Mouse (Mus musculus): ENCODE data around the gene Vkorc1l1.

Vkorc1l1 gene

DNA sequence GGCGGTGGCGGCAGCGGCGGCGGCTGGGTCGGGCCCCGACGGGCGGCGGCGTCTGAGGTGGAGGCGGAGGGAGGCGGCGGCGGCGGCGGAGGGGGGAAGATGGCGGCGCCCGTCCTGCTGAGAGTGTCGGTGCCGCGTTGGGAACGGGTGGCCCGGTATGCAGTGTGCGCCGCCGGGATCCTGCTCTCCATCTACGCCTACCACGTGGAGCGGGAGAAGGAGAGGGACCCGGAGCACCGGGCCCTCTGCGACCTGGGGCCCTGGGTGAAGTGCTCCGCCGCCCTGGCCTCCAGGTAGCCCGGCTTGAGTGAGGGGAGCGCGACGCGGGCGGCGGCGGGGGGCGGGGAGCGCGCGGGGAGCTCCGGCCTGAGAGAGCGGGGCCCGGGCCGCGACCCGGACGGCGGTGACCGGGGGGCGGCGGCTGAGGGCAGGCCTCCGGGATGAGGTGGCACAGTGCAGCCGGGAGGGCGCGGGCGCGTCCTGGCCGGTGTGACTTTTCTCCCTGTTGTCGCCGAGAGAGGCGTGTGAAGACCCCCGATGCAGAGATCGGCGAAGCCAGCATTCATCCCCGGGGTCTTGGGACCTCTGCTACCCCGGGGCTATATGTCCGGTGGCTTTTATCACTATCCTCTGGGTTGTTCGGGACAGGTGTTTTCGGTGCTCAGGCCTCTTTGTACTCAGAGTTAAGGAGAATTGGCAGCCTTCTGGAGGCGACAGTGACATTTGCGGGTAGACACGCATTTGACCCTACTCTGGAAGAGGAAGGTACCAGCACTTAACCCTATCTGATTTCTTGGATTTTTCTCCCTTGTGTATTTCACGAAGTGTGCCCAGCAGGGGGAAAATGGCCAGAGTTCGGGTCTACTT lies 536 bp downstream of the Vkorc1l1 start:
- DNase-seq: peak; percentile 45 to 72

DNA sequence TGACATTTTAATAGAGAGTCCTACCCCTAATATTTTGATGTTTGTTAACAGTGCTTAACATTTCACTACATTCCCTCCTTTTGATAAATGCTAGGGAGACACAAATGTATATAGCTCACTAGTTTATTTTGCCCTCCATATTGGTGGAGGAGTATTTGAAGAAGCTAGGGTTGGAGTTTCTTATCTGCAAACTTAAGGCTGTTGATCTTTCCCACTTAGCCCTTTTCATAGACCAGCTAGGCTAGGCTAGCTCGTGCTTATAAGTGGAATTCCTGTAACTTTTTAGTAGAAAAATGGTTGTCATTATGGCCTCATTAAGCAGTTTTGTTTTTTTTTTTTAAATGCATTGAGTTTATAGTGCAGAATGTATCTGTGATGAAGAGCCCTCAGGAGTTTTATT lies 1.6 kb downstream of the Vkorc1l1 start:
- no peak for DNase-seq

DNA sequence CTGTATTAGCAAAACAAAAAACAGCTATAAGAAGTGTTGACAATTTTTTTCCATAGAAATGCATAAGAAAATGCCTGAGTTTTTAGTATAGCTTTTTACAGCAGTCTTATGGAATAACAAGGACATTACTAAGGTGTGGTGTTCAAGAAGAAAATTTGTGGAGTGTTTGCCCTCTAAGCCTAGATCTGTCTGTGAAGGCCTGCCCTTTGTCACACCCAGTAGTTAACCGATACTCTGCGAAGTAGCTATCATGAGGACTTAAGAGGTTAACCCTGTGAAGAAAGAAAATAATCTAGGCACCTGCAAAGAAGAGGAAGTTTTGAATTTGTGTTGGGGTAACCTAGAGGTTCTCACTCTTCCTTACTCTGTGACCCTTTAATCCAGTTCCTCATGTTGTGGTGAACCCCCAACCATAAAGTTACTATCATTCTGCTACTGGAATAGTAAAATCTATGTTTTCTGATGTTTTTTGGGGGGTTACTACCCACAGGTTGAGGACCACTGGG lies 5.8 kb downstream of the Vkorc1l1 start:
- no peak for DNase-seq

DNA sequence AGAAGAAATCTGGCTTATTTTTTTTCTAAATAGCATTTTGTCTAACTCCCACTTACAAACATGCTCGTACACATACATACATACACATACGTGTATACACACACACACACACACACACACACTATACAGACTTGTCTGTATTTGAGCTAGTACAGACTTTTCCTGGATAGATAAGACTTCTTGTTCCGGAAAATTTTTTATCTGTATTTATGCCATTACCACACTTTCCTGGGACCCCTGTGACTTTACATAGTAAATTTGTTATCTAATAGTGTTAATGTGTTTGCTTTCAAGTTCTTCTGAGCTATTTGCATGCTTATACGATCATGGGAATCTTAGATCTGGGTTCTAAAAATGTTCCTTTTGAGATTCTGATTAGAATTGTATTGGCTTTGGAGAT lies 10.4 kb downstream of the Vkorc1l1 start:
- DNase-seq: no peak

DNA sequence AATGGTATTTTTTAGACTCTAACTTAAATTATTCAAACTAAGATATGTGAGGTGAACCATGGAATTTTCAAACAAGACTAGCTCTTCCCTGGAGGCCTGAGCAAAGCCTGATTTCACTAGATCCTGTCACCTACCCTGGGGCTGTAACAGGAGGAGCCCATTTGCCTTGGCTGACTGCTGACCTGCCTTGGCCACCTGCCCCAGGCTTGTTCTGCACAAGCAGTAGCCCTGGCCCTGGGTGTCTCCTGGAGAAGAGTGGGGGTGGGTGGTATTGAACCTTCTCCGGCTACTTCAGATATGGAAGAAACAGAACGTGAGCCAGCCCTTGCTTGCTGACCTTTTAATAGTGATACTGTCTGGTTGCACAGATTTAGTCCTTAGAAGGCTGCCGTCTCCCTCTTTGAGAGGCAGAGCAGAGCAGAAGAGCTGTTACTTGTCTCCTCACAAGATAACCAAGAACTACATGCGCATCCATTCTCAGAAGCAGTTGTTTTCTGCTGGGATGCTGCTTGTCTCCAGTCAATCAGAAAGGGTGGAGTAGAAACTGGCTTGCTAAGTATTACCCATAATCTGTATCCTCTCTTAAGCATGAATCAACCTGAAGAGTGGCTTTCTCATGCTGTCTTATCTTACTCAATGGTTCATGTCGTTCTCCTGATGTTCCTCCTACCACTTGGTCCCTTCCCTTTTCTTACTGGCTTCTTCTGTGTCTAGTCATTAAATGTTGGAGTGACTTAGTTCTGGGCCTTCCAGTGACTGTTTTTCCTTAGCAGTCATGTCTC lies 12.9 kb downstream of the Vkorc1l1 start:
- DNase-seq: no peak

DNA sequence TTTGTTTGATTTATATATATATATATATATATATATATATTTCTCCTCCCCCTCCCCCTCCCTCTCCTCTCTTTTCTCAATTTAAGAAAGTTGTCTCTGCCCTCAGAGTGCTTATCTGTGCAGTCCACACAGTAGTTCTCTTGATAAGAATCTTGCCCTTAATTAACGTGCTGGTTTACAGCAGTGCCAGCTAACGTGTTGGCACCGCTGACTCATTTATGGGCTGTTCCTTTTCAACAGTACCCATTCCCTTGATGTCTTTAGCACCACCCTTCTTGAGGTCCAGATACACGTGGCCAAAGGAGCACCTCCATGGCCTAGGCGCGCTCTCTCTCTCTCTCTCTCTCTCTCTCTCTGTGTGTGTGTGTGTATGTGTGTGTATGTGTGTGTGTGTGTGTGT lies 14.0 kb downstream of the Vkorc1l1 start:
- DNase-seq: no peak

DNA sequence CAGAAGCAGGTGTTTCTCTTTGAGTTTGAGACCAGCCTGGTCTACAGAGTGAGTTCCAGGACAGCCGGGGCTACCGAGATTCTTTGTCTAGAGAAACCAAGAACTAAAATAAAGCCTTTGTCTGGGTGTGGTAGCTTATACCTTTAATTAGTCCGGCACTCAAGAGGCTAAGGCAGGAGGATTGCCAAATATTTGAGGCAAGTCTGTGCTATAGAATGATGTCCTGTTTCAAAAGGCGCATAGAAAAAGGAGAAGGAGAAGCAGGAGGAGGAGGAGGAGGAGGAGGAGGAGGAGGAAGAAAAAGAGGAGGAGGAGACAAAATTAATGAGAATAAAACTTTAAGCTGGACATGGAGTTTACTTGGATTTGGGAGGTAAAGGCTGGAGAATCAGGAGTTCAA lies 21.5 kb downstream of the Vkorc1l1 start:
- DNase-seq: no peak

DNA sequence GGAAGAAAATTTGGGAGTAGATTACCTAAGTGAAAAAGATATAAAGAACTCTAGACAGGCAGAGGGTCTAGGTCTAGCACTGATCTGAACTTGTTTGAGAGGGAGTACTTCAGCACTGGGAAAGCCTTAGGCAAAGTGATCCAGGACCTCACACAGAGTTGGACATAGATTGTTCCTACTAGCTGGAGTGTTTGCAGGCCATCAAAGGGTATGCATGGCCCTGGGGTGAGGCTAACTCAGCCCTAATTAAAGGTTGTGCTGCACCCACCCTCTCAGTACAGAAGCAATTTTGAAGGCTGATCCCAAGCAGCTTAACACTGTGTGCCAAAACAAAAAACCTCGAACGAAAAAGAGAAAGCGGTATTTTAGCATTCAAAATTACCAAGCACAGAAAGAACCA lies 24.7 kb downstream of the Vkorc1l1 start:
- no peak for DNase-seq

DNA sequence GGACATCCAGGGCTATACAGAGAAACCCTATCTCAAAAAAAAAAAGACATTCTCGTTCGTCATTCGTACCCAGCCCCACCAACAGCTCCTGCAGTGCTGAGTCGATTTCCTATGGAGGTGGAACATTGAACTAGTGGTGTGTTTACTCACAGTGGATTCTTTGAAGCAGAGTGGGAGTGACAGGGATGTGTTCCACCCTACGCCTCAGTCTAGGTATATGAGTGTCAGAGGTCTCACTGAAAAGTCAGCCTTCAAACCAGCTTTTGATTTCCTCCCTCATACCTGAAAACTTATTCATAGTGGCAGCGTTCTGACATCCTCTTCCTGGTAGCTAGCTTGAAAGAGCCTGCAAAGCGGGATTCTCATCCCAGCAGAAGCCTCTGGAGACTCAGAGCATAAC lies 26.6 kb downstream of the Vkorc1l1 start:
- DNase-seq: no peak

DNA sequence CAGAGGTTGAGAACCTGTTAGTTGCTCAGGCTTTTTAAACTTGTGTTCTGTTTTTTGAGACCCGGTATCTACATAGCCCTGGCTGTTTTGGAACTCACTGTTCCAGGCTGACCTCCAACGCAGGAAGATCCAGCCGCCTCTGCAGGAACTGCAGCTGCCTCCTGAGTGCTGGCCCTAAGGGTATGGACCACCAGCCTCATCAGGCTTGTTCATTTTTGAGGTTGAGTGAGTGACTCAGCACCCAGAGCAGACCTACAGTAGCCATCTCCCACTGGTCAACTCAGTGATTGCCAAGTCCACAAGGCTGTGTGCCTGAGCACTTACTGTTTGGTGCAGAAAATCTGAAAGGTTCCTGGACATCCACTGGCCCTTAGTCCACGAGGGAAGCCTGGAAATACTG lies 29.7 kb downstream of the Vkorc1l1 start:
- DNase-seq: no peak

DNA sequence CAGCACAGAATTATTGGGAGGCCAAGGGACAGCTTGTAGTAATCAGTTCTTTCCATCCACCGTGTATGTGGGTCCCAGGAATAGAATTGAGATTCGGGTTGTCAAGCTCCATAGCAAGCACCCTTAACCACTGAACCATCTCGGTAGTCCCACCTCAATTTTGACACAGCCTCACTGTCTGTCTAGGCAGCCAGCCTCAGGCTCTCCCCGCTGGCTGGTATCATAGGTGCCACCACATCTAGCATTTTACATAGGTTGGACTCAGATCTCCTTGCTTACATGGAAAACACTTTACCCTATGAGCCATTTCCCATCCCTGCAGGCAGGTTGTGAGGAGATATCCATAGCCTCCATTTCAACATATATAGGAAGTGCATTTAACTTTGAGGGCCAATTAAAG lies 32.6 kb downstream of the Vkorc1l1 start:
- no peak for DNase-seq

DNA sequence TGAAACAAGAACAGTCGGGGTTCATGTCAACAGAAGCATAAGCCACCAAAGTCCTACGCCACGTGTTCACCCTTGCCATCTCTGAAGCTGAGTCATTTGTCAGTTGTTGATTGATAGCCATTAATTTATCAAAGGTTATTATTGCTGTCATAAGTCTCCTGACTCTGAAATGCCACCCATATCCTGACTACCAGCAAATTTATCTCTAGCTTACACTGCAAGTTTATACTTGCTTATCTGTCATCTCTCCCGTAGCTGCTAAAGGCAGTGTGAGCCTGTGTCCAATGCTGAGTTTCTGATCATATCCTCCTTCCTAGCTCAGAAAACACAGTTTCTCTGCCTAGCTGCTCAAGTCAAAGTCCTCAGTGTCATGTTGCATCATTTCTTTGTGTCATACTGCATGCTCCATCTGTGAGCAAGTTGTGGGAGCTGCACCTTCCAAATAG lies 33.1 kb downstream of the Vkorc1l1 start:
- DNase-seq: no peak

DNA sequence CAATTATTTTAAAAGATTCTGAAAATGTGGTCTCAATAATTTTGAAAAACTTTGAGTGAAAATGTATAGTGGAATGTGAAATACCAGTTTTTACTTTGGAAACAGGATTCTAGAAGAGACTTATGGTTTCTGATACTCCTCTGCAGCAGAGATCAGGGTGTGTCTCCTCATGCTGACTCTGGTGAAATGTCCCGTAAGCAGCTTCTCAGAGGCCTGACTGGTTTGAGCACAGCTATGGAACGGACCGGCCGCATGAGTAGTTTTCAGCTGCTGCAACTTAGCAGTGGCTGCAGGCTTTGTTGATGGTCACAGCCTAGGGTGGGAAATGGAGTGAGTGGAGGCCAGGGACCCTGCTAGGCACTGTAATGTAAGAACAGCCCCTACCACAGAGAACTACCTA lies 36.0 kb downstream of the Vkorc1l1 start:
- DNase-seq: no peak

DNA sequence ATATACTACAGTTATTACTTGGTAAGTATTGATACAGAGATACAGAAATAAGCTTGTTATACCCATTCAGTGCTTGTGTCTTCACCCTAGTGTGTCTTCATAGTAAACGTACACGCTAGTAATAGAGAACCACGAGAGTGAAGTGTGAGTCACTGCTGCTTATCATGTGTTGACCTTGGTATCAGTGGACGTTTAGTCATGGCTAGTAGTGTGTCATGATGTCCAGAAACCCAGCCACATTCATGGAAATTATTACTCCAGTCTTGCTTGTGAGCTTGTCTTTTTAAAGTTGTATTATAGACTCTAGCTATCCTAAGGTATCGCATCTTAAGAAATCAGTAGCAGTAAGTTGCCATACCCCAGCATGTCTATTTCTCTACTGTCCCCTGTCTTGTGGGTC lies 36.8 kb downstream of the Vkorc1l1 start:
- no peak for DNase-seq

DNA sequence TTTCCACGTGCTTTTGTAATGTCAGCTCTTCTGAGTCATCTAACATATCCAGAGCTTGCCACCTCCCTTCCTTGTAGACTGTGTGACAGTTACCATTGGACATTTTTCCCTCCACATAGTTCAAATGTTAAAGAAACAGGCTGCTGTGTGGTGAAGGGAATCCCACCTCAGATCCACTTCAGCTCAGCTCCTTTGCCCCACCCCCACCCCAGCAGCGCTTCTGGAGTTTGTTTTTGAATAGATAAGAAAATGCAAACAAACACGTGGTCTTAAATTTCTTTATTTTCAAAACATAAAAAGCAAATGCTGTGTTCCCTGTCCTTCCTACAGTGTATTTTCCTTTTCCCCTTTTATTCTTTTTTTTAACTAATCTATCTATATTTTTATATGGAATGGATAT lies 38.4 kb downstream of the Vkorc1l1 start:
- DNase-seq: no peak

DNA sequence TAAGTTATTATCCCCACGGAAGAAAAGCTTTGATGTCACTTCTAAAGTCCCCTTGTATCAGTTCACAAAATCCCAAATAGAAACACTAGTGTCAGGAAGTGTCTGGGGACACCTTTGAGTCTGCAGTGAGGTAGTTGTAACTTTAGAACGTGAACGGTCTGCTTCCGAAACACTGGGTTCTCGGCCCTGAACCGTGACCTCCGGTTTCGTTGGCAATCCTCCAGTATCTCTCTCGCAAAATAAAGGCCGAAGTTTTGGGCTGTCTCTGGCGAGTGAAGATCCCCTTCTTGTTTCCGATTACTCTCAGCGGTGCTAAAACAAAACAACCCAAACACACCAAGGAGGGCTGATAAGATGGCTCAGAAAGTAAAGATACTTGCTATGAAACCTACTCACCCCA lies 47.6 kb downstream of the Vkorc1l1 start:
- DNase-seq: no peak

DNA sequence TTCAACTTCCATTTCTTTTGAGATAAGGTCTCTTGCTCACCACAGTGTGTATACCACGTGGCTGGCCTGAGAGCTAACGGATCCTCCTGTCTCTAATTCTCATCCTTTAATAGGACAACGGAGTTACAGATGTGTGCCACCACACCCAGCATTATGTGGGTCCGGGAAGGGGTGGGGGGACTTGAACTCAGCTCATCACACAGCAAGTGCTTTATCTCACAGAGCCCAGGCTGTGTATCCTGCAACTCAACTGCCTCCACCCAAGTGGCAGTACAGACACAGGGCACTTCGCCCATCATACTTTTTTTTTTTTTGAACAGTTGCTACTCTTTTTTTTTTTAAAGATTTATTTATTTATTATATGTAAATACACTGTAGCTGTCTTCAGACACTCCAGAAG lies 50.1 kb downstream of the Vkorc1l1 start:
- no peak for DNase-seq

DNA sequence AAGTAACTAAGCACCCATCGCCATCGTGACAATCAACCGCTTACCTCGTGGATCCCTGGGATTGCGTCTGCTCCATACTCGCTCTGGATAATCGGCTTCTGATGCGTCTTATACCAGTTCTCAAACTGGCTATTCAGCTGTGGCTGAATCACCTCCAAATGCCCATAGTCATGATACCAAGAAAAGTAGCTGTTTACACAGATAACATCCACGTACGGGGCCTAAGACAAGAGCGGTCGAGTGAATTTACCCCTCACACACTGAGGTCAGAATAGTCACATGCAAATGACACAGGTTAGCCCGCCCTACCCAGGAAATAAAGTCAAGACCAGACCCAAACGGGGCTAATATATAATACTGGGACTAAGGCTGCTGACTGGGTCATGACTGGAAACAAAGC lies 51.6 kb downstream of the Vkorc1l1 start:
- no peak for DNase-seq

DNA sequence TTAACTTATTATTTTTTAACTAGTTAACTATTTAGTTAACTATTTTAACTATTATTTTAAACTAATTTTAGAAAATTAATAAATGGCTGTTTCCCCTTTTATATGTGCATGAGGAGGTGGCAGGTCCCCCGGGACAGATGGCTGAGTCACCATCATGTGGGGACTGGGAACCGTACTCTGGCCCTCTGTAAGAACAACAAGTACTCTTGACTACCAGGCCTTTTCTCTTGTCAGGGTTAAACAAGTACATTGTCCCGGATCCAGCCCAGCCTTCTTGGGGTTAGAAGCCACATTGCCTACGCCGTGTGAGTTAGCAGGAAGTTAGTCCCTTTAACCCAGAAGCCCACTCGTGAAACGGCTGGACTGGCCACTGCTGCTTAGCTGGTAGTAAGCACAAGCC lies 53.2 kb downstream of the Vkorc1l1 start:
- no peak for DNase-seq

DNA sequence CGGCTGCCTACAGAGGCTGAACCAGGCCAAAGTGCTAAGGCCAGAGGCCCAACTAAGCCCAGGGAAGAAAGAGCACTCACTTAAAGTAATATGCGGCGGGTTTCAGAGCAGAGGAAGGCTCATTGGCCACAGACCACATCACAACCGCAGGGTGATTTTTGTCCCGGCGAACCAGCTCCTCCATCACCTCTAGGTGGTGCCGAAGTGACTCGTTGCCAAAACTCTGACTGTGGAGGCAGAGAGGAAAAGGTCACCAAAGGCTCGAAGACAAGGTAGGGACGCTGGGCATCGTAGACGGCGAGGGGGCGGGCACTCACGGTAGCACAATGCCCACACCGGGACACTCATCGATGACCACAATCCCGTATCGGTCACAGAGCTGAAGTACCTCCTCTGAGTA lies 55.9 kb downstream of the Vkorc1l1 start:
- no peak for DNase-seq

DNA sequence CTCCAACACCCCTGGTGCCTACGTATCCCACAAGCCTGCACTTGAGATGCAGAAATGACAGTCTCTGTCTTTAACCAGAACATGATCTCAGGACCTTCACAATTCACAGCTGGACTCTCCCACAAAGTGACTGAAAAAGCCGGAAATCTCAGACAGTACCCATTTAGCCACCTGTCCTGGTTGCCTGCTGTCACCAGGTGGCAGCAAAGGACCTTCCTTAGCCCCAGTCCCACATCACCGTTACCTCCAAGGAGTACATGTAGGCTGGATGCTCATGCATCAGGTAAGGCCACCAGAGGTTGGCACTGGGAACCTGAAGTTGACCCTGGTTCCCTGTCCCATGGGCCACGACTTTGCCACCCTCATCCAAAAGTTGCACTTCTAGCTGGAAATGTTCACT lies 57.3 kb downstream of the Vkorc1l1 start:
- peak; percentile 54 for DNase-seq

DNA sequence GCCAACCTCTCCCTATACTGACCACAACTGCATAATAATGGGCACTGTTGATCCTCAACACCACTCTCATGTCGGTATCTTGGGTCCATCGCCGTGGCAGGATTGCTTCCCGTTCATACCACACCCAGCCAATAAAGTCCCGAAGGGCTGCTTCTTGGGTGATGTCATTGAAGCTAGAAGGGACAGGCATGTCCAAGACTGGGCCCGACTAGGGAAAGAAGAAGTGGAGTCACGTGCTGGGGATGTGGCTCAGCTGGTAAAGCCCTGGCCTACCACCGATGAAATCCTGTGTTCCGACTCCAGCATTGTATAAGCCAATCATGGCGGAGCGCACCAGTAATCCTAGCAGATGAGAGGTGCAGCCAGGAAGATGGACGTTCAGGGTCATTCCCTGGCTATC lies 59.0 kb downstream of the Vkorc1l1 start:
- no peak for DNase-seq

DNA sequence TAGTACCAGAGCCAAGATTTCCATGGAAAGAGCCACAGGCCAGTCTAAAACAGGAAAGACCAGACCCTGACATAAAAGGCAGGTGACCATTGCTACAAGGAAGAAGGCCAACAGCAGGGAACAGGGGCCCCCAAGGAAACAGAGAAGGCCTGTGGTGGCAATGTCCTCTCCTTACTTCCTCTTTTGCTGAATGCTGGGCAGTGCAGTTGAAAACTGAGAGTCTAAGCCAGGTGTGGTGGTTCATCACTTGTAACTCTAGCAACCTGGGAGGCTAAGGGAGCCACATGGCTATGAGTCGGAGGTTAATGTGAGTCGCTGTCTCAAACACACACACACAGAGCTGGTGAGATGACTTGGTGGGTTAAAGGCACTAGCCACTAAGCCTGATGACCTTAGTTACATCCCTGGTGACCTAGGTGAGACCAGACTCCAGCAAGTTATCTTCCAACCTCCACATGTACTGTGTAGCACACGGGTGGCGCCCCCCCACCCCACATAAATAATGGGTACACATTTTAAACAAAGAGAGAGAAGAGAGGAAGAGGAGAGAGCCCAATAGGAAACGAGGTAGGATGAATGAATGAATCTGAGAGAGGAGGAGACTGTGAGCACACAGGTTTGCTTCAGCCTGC lies 59.7 kb downstream of the Vkorc1l1 start:
- no peak for DNase-seq
